Mouse (Mus musculus) hindbrain, embryonic 14.5 days (tissue): ENCODE measurements at regions not wholly inside any gene's neighbourhood (a gene's known extent, or its start where the extent isn't known, plus 50 kb on each side); places are given as distances from the start of the nearest gene placed in this dataset.

Source experiments
- ATAC-seq: fragments of 200-750 bp; cut with Nextera tagmentation; 2 replicates; pipeline ENCODE4 v1.8.0; 2017; ENCODE audit warnings: moderate number of reproducible peaks, mild to moderate bottlenecking, moderate TSS enrichment, moderate library complexity; ENCODE audit not compliant: low FRiP score
- DNase-seq: peaks from one replicate; pipeline ENCODE4 v3.0.0-alpha.2; 2015; ENCODE audit warnings: low spot score
- H3K27ac ChIP-seq: fragments of 300-500 bp; sonication (generic); 2 replicates; pipeline ENCODE4 v1.5.1; 2014; ENCODE audit warnings: mild to moderate bottlenecking, moderate library complexity
- H3K27me3 ChIP-seq: fragments of 300-500 bp; sonication (generic); 2 replicates; pipeline ENCODE4 v1.6.1; 2014; ENCODE audit warnings: mild to moderate bottlenecking, low read length, mixed read lengths; ENCODE audit not compliant: control insufficient read depth, insufficient read depth
- H3K36me3 ChIP-seq: fragments of 300-500 bp; sonication (generic); replicated peaks from 2 replicates; pipeline ENCODE4 v1.6.1; 2014; ENCODE audit not compliant: control insufficient read depth, insufficient read depth
- H3K4me1 ChIP-seq: fragments of 300-500 bp; sonication (generic); replicated peaks from 2 replicates; pipeline ENCODE4 v1.6.1; 2014; ENCODE audit warnings: antibody characterized with exemption, low read length, mixed read lengths; ENCODE audit not compliant: control insufficient read depth, insufficient read depth
- H3K4me2 ChIP-seq: fragments of 300-500 bp; sonication (generic); replicated peaks from 2 replicates; pipeline ENCODE4 v1.6.1; 2014; ENCODE audit warnings: mild to moderate bottlenecking, moderate library complexity
- H3K4me3 ChIP-seq: fragments of 300-500 bp; sonication (generic); replicated peaks from 2 replicates; pipeline ENCODE4 v1.5.1; 2014; ENCODE audit warnings: mild to moderate bottlenecking, low read length
- H3K9ac ChIP-seq: fragments of 300-500 bp; sonication (generic); 2 replicates; pipeline ENCODE4 v1.6.1; 2014
- H3K9me3 ChIP-seq: fragments of 300-500 bp; sonication (generic); 2 replicates; pipeline ENCODE4 v1.6.1; 2016; ENCODE audit warnings: low read length; ENCODE audit not compliant: control insufficient read depth
- WGBS: fragments of 180-500 bp; shearing (Covaris S2); extraction: QIAGEN DNeasy Blood & Tissue Kit; methylation state at CpG from one replicate; pipeline ENCODE4 v1.1.7; 2014; 5-methylcytosine and 5-hydroxymethylcytosine counted together

- no peak overlapping the region for H3K4me2 ChIP-seq
- no peaks in the 10 kb centered on the region for H3K4me1 ChIP-seq
- no peak overlapping the region for H3K4me3 ChIP-seq
- no peaks in the 10 kb centered on the region for H3K27me3 ChIP-seq
- H3K9me3 ChIP-seq: no peaks in the 10 kb centered on the region
- 90% methylated on average over 6 of the region's 6 CpGs for WGBS
- no peak overlapping the region for H3K9ac ChIP-seq
- DNase-seq (no peak), ATAC-seq (no peak)
- H3K27ac ChIP-seq: no peak overlapping the region
- H3K36me3 ChIP-seq: no peaks in the 10 kb centered on the region
Observed at GRCm38 (mm10) chr6:84353425-84354220, 240.1 kb downstream of the Cyp26b1 start.

DNA sequence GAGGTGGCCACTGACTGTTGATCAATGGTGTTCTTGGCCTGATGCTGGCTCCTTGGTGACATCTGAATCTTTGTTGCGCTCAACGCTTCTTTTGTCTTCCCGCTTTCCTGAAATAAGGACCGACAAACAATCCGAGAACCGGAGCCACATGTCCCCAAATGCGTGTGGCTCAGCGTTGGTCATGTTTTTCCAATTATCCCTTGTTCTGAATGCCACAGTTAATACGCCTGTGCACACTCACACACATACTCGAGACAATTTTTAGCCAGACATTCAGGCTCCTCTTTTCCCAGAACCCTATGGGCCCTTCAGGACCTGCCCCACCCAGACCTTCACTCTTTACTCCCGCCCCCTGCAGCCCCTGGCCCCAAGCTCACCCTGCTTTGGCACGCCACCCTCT, 248.8 kb downstream of the Cyp26b1 start:
- Histone ChIP-seq H3K9ac (no peak overlapping the region), H3K4me2 (no peak overlapping the region), H3K27ac (no peak overlapping the region), H3K4me3 (no peak overlapping the region), H3K4me1 (no peaks in the 10 kb centered on the region), H3K36me3 (no peaks in the 10 kb centered on the region), H3K9me3 (no peaks in the 10 kb centered on the region), H3K27me3 (no peaks in the 10 kb centered on the region)
- ATAC-seq (no peak), DNase-seq (no peak)
- WGBS: 91% methylated on average over 12 of the region's 12 CpGs

GRCm38 (mm10) chr6:84333666-84334179, 260.0 kb downstream of the Cyp26b1 start:
- H3K27me3 ChIP-seq: no peaks in the 10 kb centered on the region; the same call in 1 of the 2 replicates
- no peaks in the 10 kb centered on the region for H3K9me3 ChIP-seq
- H3K4me1 ChIP-seq: no peaks in the 10 kb centered on the region
- H3K4me2 ChIP-seq: no peak overlapping the region
- no peak overlapping the region for H3K27ac ChIP-seq
- 81% methylated on average over 10 of the region's 10 CpGs for WGBS
- DNase-seq (no peak), ATAC-seq (no peak)
- no peaks in the 10 kb centered on the region for H3K36me3 ChIP-seq
- H3K4me3 ChIP-seq: no peak overlapping the region
- no peak overlapping the region for H3K9ac ChIP-seq

DNA sequence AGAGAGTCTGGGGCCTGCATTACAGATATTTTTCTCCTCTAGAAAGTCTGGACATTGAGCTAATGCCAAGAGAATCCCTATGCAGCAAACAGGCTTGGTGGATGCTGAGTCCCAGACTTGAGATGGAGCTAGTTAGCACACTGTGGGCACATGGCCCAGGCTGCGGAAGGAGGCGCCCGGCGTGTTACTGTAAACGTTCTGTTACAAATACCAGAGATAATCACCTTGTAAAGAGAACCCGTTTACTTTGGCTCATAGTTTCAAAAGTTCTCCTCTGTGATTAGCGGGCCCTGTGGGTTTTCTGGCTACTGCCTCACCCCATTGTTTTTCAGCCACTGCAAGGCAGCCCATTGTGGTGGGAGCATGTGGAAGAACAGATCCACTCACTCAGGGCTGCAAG, 264.6 kb downstream of the Cyp26b1 start:
- Histone ChIP-seq H3K27me3 (no peaks in the 10 kb centered on the region), H3K27ac (no peak overlapping the region), H3K4me2 (no peak overlapping the region), H3K4me3 (no peak overlapping the region), H3K9ac (no peak overlapping the region), H3K9me3 (no peaks in the 10 kb centered on the region), H3K36me3 (no peaks in the 10 kb centered on the region), H3K4me1 (no peaks in the 10 kb centered on the region)
- no peak for ATAC-seq
- 71% methylated on average over 7 of the region's 7 CpGs for WGBS
- no peak for DNase-seq

- DNase-seq: no peak
- Histone ChIP-seq H3K4me3 (no peak overlapping the region), H3K9ac (no peak overlapping the region), H3K4me2 (no peak overlapping the region), H3K4me1 (no peaks in the 10 kb centered on the region), H3K36me3 (no peaks in the 10 kb centered on the region), H3K27ac (no peak overlapping the region), H3K9me3 (no peaks in the 10 kb centered on the region), H3K27me3 (no peaks in the 10 kb centered on the region)
- WGBS: 67% methylated on average over 3 of the region's 3 CpGs
- ATAC-seq: no peak
Observed at GRCm38 (mm10) chr6:84328030-84328390, 265.7 kb downstream of the Cyp26b1 start.

DNA sequence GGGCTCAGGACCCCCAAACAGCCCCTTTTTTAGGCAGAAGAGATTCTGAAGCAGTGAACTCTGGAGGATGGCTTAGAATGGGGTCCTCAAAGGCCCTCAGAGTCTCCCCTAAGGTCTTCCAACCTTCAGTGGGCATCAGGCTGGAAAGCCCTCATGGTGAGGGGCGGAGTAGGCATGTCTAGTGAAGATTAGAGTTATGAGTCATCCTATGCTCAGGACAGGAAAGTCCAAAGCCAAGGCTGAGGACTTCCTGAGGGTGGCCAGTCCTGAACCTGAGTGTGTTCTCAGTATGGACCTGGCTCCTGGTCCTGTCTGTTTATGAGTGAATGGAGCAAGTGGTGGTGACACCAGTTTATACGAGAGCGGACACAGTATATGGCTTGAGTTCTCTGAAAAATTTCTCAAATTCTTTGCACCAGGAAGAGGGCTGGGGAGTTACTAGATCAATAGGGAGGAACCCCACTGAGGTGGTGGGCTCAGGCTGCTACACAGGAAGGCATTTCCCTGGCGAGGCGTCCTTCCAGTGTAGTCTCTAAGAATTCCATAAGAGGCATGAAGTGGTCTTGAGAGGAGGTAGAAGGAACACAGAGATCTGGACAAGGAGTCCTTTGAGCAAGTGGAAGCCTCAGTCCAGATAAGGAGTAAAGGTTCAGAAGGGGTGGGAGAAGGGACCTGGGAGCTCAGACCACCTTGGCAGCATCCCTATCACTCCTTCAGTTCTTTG, 266.2 kb downstream of the Cyp26b1 start:
- Histone ChIP-seq H3K9ac (no peak overlapping the region), H3K4me1 (no peaks in the 10 kb centered on the region), H3K4me3 (no peak overlapping the region), H3K4me2 (no peak overlapping the region), H3K27me3 (no peaks in the 10 kb centered on the region), H3K9me3 (no peaks in the 10 kb centered on the region), H3K27ac (no peak overlapping the region), H3K36me3 (no peaks in the 10 kb centered on the region)
- ATAC-seq (no peak), DNase-seq (no peak)
- 65% methylated on average over 5 of the region's 5 CpGs for WGBS

- ATAC-seq: no peak
- H3K27ac ChIP-seq: no peak overlapping the region
- DNase-seq: no peak
Observed at GRCm38 (mm10) chr6:84325384-84326114, 268.2 kb downstream of the Cyp26b1 start.

GRCm38 (mm10) chr6:84324185-84324584, 269.5 kb downstream of the Cyp26b1 start:
- H3K4me1 ChIP-seq: no peaks in the 10 kb centered on the region
- no peaks in the 10 kb centered on the region for H3K9me3 ChIP-seq
- H3K27ac ChIP-seq: no peak overlapping the region
- 88% methylated on average over 4 of the region's 4 CpGs for whole genome bisulfite sequencing
- no peak overlapping the region for H3K4me2 ChIP-seq
- no peaks in the 10 kb centered on the region for H3K36me3 ChIP-seq
- no peak for DNase-seq
- H3K9ac ChIP-seq: no peak overlapping the region
- no peaks in the 10 kb centered on the region for H3K27me3 ChIP-seq
- H3K4me3 ChIP-seq: no peak overlapping the region
- ATAC-seq: no peak

More at GRCm38 (mm10) chr6:84325384-84326114, 268.2 kb downstream of the Cyp26b1 start:
- H3K4me3 ChIP-seq: no peak overlapping the region
- no peaks in the 10 kb centered on the region for H3K27me3 ChIP-seq
- no peaks in the 10 kb centered on the region for H3K36me3 ChIP-seq
- no peak overlapping the region for H3K9ac ChIP-seq
- H3K4me1 ChIP-seq: no peaks in the 10 kb centered on the region
- WGBS: 77% methylated on average over 5 of the region's 5 CpGs
- H3K9me3 ChIP-seq: no peaks in the 10 kb centered on the region
- H3K4me2 ChIP-seq: no peak overlapping the region

- no peak overlapping the region for H3K4me3 ChIP-seq
Observed at GRCm38 (mm10) chr6:84322528-84322927, 271.2 kb downstream of the Cyp26b1 start.

More at GRCm38 (mm10) chr6:84322528-84322927, 271.2 kb downstream of the Cyp26b1 start:
- DNase-seq (no peak), ATAC-seq (no peak)
- Histone ChIP-seq H3K4me2 (no peak overlapping the region), H3K36me3 (no peaks in the 10 kb centered on the region), H3K9me3 (no peaks in the 10 kb centered on the region), H3K27ac (no peak overlapping the region), H3K9ac (no peak overlapping the region), H3K27me3 (no peaks in the 10 kb centered on the region), H3K4me1 (no peaks in the 10 kb centered on the region)
- 89% methylated on average over 4 of the region's 4 CpGs for WGBS
